Mouse (Mus musculus) Patski (cell line): ENCODE results near the gene Ccnt2. TPM values are rescaled to one million over a fixed set of nuclear protein-coding genes. Genes with fewer than 3 reads are reported as not detected.

ENCODE experiments used
- ATAC-seq: fragments of 100-300 bp; one replicate; pipeline ENCODE4 v1.8.0; 2021
- CTCF ChIA-PET: fragments of 350-600 bp; sonication (Branson Sonifier 250); formaldehyde crosslinking; loops from one replicate; lab custom pipeline; 2022; ENCODE audit warnings: inconsistent platforms; lab: Charles Lee
- POLR2A ChIA-PET: fragments of 350-600 bp; sonication (Branson Sonifier 250); formaldehyde crosslinking; loops from one replicate; lab custom pipeline; 2022; ENCODE audit warnings: antibody characterized with exemption, inconsistent platforms; lab: Charles Lee
- DNase-seq: peaks from one replicate; pipeline ENCODE4 v3.0.0-alpha.2; 2011; ENCODE audit warnings: low read depth, low spot score
- H3K27me3 ChIP-seq: fragments of 371-371 bp; one replicate; pipeline ENCODE4 v1.5.1; 2021
- CTCF ChIP-seq: fragments of 100-300 bp; IDR thresholded peaks from one replicate; pipeline ENCODE4 v1.5.1; 2021
- in situ Hi-C: fragments of 300-500 bp; cut with MboI; formaldehyde crosslinking; loops from 3 replicates; pipeline ENCODE4 v1.11.1; 2018; ENCODE audit warnings: low pct_unique_long_range_greater_than_20kb, mixed read lengths
- polyA plus RNA-seq: library from polyadenylated mRNA; unstranded; gene quantifications from one replicate; pipeline ENCODE4 v1.2.3, GENCODE M21; 2021

Gene Ccnt2
- polyA plus RNA-seq, 1 experiment from 2014 or later = 30.0 TPM

GRCm38 (mm10) chr1:127785882-127786281 lies 11.9 kb downstream of the Ccnt2 start:
- ChIA-PET POLR2A (interaction anchor here (1.1 kb wide), 1 partner anchor 12 kb away, joined by 4 read pairs; the partner anchor contains the start of gene Ccnt2), CTCF (interaction anchor here (1.2 to 3.9 kb wide), 2 partner anchors 8 to 16 kb away, joined by 3 to 16 read pairs; no protein-coding TSS in a partner anchor)
- in situ Hi-C loops = no loop called here
- ATAC-seq (no peak), DNase-seq (no peak)
- no peak for TF ChIP-seq CTCF
- H3K27me3 ChIP-seq = no peaks in the 10 kb centered on the region

GRCm38 (mm10) chr1:127788943-127789342 lies 15.0 kb downstream of the Ccnt2 start:
- H3K27me3 ChIP-seq = no peaks in the 10 kb centered on the region
- TF ChIP-seq CTCF = no peak
- in situ Hi-C loops = no loop called here
- DNase-seq (no peak), ATAC-seq (no peak)
- ChIA-PET CTCF (interaction anchor here (3.9 kb wide), 1 partner anchor 11 kb away, joined by 16 read pairs; no protein-coding TSS in a partner anchor), POLR2A (no interaction called here)

- ATAC-seq (no peak), DNase-seq (no peak)
- POLR2A ChIA-PET = no interaction called here
- in situ Hi-C loops = no loop called here
- TF ChIP-seq CTCF = no peak
- H3K27me3 ChIP-seq = no peaks in the 10 kb centered on the region
- CTCF ChIA-PET = interaction anchor here (1.5 kb wide), 1 partner anchor 13 kb away, joined by 4 read pairs; no protein-coding TSS in a partner anchor
Observed at GRCm38 (mm10) chr1:127793459-127793858, 19.5 kb downstream of the Ccnt2 start.

- H3K27me3 ChIP-seq = no peaks in the 10 kb centered on the region
- DNase-seq (no peak), ATAC-seq (no peak)
- in situ Hi-C loops = no loop called here
- POLR2A ChIA-PET = interaction anchor here (1.0 kb wide), 1 partner anchor 10 kb away, joined by 3 read pairs; no protein-coding TSS in a partner anchor
- CTCF ChIA-PET = interaction anchor here (0.6 to 1.5 kb wide), 2 partner anchors 15 to 352 kb away, joined by 3 to 4 read pairs; no protein-coding TSS in a partner anchor
- TF ChIP-seq CTCF = no peak
Observed at GRCm38 (mm10) chr1:127795087-127795769, 21.3 kb downstream of the Ccnt2 start.

- ChIA-PET POLR2A (no interaction called here), CTCF (no interaction called here)
- ATAC-seq (no peak), DNase-seq (no peak)
- in situ Hi-C loops = no loop called here
- no peak for TF ChIP-seq CTCF
- H3K27me3 ChIP-seq = no peaks in the 10 kb centered on the region
Observed at GRCm38 (mm10) chr1:127796341-127796740, 22.4 kb downstream of the Ccnt2 start.

GRCm38 (mm10) chr1:127796752-127797151 lies 22.8 kb downstream of the Ccnt2 start:
- ATAC-seq (no peak), DNase-seq (no peak)
- TF ChIP-seq CTCF = no peak
- CTCF ChIA-PET = no interaction called here
- POLR2A ChIA-PET = no interaction called here
- H3K27me3 ChIP-seq = no peaks in the 10 kb centered on the region
- in situ Hi-C loops = no loop called here

DNA sequence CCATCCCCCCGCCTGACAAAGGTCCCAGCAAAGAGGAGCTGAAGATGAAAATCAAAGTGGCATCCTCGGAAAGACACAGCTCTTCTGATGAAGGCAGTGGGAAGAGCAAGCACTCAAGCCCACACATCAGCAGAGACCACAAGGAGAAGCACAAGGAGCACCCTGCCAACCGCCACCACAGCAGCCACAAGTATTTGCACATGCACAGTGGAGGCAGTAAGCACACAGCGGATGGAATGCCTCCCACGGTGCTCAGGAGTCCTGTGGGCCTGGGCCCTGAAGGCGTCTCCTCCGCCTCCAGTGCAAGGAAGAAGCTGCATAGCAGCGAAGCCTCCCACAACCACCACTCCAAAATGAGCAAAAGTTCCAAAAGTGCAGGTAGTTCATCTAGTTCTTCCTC lies 29.0 kb downstream of the Ccnt2 start:
- in situ Hi-C loops = no loop called here
- ChIA-PET POLR2A (interaction anchor here (0.8 kb wide), 1 partner anchor 15 kb away, joined by 3 read pairs; no protein-coding TSS in a partner anchor), CTCF (interaction anchor here (1.3 kb wide), 1 partner anchor 11 kb away, joined by 3 read pairs; no protein-coding TSS in a partner anchor)
- no peak for ATAC-seq
- no peaks in the 10 kb centered on the region for H3K27me3 ChIP-seq
- TF ChIP-seq CTCF = no peak
- no peak for DNase-seq

- in situ Hi-C loops = no loop called here
- no peaks in the 10 kb centered on the region for H3K27me3 ChIP-seq
- no peak for TF ChIP-seq CTCF
- ATAC-seq (no peak), DNase-seq (no peak)
- CTCF ChIA-PET = interaction anchor here (1.2 kb wide), 1 partner anchor 18 kb away, joined by 3 read pairs; no protein-coding TSS in a partner anchor
- POLR2A ChIA-PET = no interaction called here
Observed at GRCm38 (mm10) chr1:127808671-127809070, 34.7 kb downstream of the Ccnt2 start.

- no peaks in the 10 kb centered on the region for H3K27me3 ChIP-seq
- DNase-seq (no peak), ATAC-seq (no peak)
- CTCF ChIA-PET = interaction anchor here (1.3 to 3.3 kb wide), 2 partner anchors 14 to 22 kb away, joined by 4 to 12 read pairs; no protein-coding TSS in a partner anchor
- no peak for TF ChIP-seq CTCF
- in situ Hi-C loops = no loop called here
- POLR2A ChIA-PET = no interaction called here
Observed at GRCm38 (mm10) chr1:127812929-127813328, 39.0 kb downstream of the Ccnt2 start.

DNA sequence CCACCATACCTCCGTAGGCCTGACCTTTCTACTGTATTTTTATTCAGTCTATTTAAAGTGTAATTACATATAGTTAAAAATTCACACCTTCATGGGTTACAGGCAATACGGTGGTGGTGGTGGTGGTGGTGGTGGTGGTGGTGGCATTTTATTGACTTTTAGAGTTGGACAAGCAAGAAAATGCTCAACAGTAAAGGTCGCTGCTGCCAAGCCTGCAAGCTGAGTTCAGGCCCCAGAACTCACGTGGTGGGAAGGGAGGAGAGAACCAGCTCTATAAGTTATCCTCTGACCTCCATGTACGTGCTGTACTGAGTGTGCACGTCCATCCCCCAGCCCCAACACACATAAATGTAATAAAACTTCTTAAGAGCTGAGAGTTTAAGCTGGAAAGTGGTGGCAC lies 42.4 kb downstream of the Ccnt2 start:
- ATAC-seq (no peak), DNase-seq (no peak)
- no peaks in the 10 kb centered on the region for H3K27me3 ChIP-seq
- no peak for TF ChIP-seq CTCF
- ChIA-PET POLR2A (no interaction called here), CTCF (interaction anchor here (1.2 kb wide), 1 partner anchor 8 kb away, joined by 3 read pairs; no protein-coding TSS in a partner anchor)
- in situ Hi-C loops = no loop called here

DNA sequence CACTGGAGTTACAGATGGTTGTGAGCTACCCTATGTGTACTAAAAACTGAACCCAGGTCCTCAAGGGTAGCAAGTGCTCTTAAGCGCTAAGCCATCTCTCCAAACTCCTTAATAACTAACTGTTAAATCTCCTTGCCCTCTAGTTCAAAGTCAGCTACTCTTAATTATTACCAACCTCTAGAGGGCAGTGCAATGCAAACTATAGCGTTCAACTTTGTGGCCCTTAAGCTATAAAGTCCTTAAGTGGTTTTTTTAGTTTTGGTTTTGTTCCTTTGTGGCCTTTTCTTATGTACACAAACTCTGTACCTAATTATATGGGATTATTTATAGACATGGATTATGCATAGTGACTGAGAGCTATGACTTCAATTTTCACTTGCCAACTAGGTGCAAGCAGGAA lies 53.4 kb downstream of the Ccnt2 start:
- CTCF ChIA-PET = interaction anchor here (0.8 to 3.2 kb wide), 26 partner anchors 9 to 554 kb away, joined by 3 to 17 read pairs (median 3); partner anchors contain the start of gene Ccnt2
- POLR2A ChIA-PET = no interaction called here
- DNase-seq = peak; percentile 28
- in situ Hi-C loops = loop anchor here (5.0 to 25.0 kb wide), 2 partner anchors 90 to 1010 kb away; no protein-coding TSS in a partner anchor
- ATAC-seq = peak; percentile 51
- H3K27me3 ChIP-seq = no peaks in the 10 kb centered on the region
- peak; percentile 57 for TF ChIP-seq CTCF
